Mouse (Mus musculus) liver, embryonic 14.5 days (tissue): ENCODE measurements at regions not wholly inside any gene's neighbourhood (a gene's known extent, or its start where the extent isn't known, plus 50 kb on each side); places are given as distances from the start of the nearest gene placed in this dataset.
A peak's percentile ranks its signal among the peaks of the same experiment; 100 is the strongest.

Experiments
- ATAC-seq: fragments of 200-750 bp; cut with Nextera tagmentation; 2 replicates; pipeline ENCODE4 v1.8.0; 2017; ENCODE audit warnings: moderate number of reproducible peaks, mild to moderate bottlenecking, moderate library complexity; ENCODE audit not compliant: insufficient read depth
- DNase-seq, 3 experiments: peaks; one replicate each; pipeline ENCODE4 v3.0.0-alpha.2; 2012 to 2013; ENCODE audit warnings: low read depth in 3 of 3, low spot score in 3 of 3
- H3K27ac ChIP-seq: fragments of 300-500 bp; sonication (generic); 2 replicates; pipeline ENCODE4 v1.5.1; 2014; ENCODE audit warnings: moderate library complexity, mild to moderate bottlenecking, control low read depth, inconsistent platforms
- H3K27me3 ChIP-seq: fragments of 300-500 bp; sonication (generic); 2 replicates; pipeline ENCODE4 v1.6.1; 2014; ENCODE audit warnings: mild to moderate bottlenecking, low read length, moderate library complexity; ENCODE audit not compliant: control insufficient read depth, insufficient read depth
- H3K36me3 ChIP-seq: fragments of 300-500 bp; sonication (generic); replicated peaks from 2 replicates; pipeline ENCODE4 v1.6.1; 2014; ENCODE audit warnings: low read depth; ENCODE audit not compliant: control insufficient read depth, insufficient read depth
- H3K4me1 ChIP-seq, 2 experiments: fragments of 200-500 bp in 1 of 2; fragments of 300-500 bp in 1 of 2; sonication (generic) in 1 of 2; replicated peaks; 2 replicates each; pipeline ENCODE4 v1.6.1; 2012 to 2014; ENCODE audit warnings: antibody characterized with exemption in 1 of 2, inconsistent platforms in 1 of 2, low read length in 1 of 2; ENCODE audit not compliant: control insufficient read depth in 2 of 2, insufficient read depth in 2 of 2
- H3K4me2 ChIP-seq: fragments of 300-500 bp; sonication (generic); 2 replicates; pipeline ENCODE4 v1.6.1; 2014; ENCODE audit warnings: low read depth, mild to moderate bottlenecking, control low read depth, moderate library complexity
- H3K4me3 ChIP-seq, 2 experiments: fragments of 200-500 bp in 1 of 2; fragments of 300-500 bp in 1 of 2; sonication (generic) in 1 of 2; 2 replicates each; pipeline ENCODE4 v1.5.1; 2012 to 2014; ENCODE audit warnings: low read depth in 2 of 2, low read length in 2 of 2, mild to moderate bottlenecking in 2 of 2, control low read depth in 1 of 2, inconsistent platforms in 1 of 2, moderate library complexity in 1 of 2; ENCODE audit not compliant: insufficient read depth in 1 of 2
- H3K9ac ChIP-seq: fragments of 300-500 bp; sonication (generic); replicated peaks from 2 replicates; pipeline ENCODE4 v1.6.1; 2014; ENCODE audit warnings: mild to moderate bottlenecking, control low read depth, moderate library complexity
- H3K9me3 ChIP-seq: fragments of 300-500 bp; sonication (generic); 2 replicates; pipeline ENCODE4 v1.6.1; 2016; ENCODE audit warnings: low read length, mixed read lengths; ENCODE audit not compliant: control insufficient read depth
- CTCF ChIP-seq: IDR thresholded peaks from 2 replicates; pipeline ENCODE4 v1.5.1; 2016; ENCODE audit warnings: antibody characterized with exemption, low read depth, control low read depth
- EP300 ChIP-seq: IDR thresholded peaks from 2 replicates; pipeline ENCODE4 v1.6.1; 2016; ENCODE audit warnings: antibody characterized with exemption, low read depth
- WGBS: fragments of 180-500 bp; shearing (Covaris S2); extraction: QIAGEN DNeasy Blood & Tissue Kit; methylation state at CpG from one replicate; pipeline ENCODE4 v1.1.7; 2014; ENCODE audit not compliant: insufficient replicate concordance; 5-methylcytosine and 5-hydroxymethylcytosine counted together

- H3K9me3 ChIP-seq: no peaks in the 10 kb centered on the region
- no peak overlapping the region for H3K4me3 ChIP-seq
- H3K4me1 ChIP-seq: no peaks in the 10 kb centered on the region
- no peaks in the 10 kb centered on the region for H3K36me3 ChIP-seq
- DNase-seq: no peak
- no peaks in the 10 kb centered on the region for H3K27me3 ChIP-seq
- no peak overlapping the region for H3K27ac ChIP-seq
- H3K4me2 ChIP-seq: no peak overlapping the region
- no peak overlapping the region for H3K9ac ChIP-seq
- TF ChIP-seq EP300 (no peak), CTCF (no peak)
- no peak for ATAC-seq
Observed at GRCm38 (mm10) chr1:111699030-111699732, 165.5 kb downstream of the Dsel start.

- Histone ChIP-seq H3K9ac (no peak overlapping the region), H3K27ac (no peak overlapping the region), H3K27me3 (no peaks in the 10 kb centered on the region), H3K36me3 (no peaks in the 10 kb centered on the region), H3K4me1 (no peaks in the 10 kb centered on the region), H3K4me3 (no peak overlapping the region), H3K9me3 (no peaks in the 10 kb centered on the region), H3K4me2 (no peak overlapping the region)
- TF ChIP-seq EP300 (no peak), CTCF (no peak)
- DNase-seq: no peak
- 48% methylated on average over 1 of the region's 1 CpGs for WGBS
- no peak for ATAC-seq
Observed at GRCm38 (mm10) chr1:111660950-111661349, 203.8 kb downstream of the Dsel start.

GRCm38 (mm10) chr1:111660099-111660670 is 204.5 kb downstream of the Dsel start:
- no peaks in the 10 kb centered on the region for H3K27me3 ChIP-seq
- no peaks in the 10 kb centered on the region for H3K36me3 ChIP-seq
- no peak overlapping the region for H3K4me3 ChIP-seq
- H3K9ac ChIP-seq: no peak overlapping the region
- ATAC-seq (no peak), DNase-seq (peak in 1 of 3 experiments; percentile 0)
- no peak overlapping the region for H3K4me2 ChIP-seq
- TF ChIP-seq CTCF (peak; percentile 46; the same call in 1 of the 2 replicates), EP300 (no peak)
- no peaks in the 10 kb centered on the region for H3K9me3 ChIP-seq
- 7% methylated on average over 2 of the region's 2 CpGs for WGBS
- no peaks in the 10 kb centered on the region for H3K4me1 ChIP-seq
- H3K27ac ChIP-seq: no peak overlapping the region

DNA sequence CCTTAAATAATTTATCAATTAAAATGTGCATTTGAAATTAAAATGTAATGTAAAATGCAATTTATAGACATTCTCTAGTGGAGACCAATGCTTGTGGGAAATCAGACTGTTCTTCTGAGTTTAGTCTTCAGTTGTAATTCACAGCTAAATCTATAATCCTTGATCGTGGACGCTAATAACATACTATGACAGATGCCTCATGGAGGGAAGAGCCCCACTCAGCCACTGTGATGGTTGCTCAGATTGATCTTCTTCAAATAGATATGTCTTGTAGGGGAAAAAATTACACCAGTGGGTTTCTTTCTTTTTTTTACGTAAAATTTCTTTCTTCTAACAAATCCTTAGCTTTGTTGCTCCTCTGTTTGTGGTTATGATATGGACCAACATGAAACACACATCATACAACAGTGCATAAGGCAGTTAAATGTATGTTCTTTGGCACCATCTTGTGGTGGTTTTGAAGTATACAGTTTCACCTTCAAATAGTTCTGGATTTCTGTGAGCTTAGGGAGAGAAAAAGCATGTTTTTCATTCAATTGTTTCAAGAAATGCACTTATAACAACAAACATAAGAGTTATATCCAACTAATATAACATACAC is 230.8 kb downstream of the Dsel start:
- H3K9ac ChIP-seq: no peak overlapping the region
- no peak for ATAC-seq
- H3K4me2 ChIP-seq: no peak overlapping the region

More for the DNA sequence above, 230.8 kb downstream of the Dsel start:
- 56% methylated on average over 3 of the region's 3 CpGs for WGBS
- H3K27me3 ChIP-seq: no peaks in the 10 kb centered on the region
- H3K4me3 ChIP-seq: no peak overlapping the region
- no peaks in the 10 kb centered on the region for H3K36me3 ChIP-seq
- DNase-seq: no peak
- no peaks in the 10 kb centered on the region for H3K9me3 ChIP-seq
- H3K27ac ChIP-seq: no peak overlapping the region
- H3K4me1 ChIP-seq: no peaks in the 10 kb centered on the region
- no peak for TF ChIP-seq EP300
- TF ChIP-seq CTCF: no peak; the same call in 1 of the 2 replicates
